Mouse (Mus musculus) midbrain, embryonic 10.5 days (tissue): ENCODE data around the gene Eml1. TPM values are rescaled to one million over a fixed set of nuclear protein-coding genes. Genes with fewer than 3 reads are reported as not detected.

Experiments
- DNase-seq: peaks from one replicate; pipeline ENCODE4 v3.0.0-alpha.2; 2017; ENCODE audit warnings: low spot score
- H3K27ac ChIP-seq: fragments of 300-500 bp; sonication (generic); replicated peaks from 2 replicates; pipeline ENCODE4 v1.5.1; 2016; ENCODE audit warnings: mild to moderate bottlenecking
- H3K27me3 ChIP-seq: fragments of 300-500 bp; sonication (generic); 2 replicates; pipeline ENCODE4 v1.6.1; 2016; ENCODE audit warnings: low read depth, mild to moderate bottlenecking; ENCODE audit not compliant: poor library complexity, severe bottlenecking
- H3K36me3 ChIP-seq: fragments of 300-500 bp; sonication (generic); 2 replicates; pipeline ENCODE4 v1.6.1; 2016; ENCODE audit warnings: mild to moderate bottlenecking, moderate library complexity
- H3K4me1 ChIP-seq: fragments of 300-500 bp; sonication (generic); 2 replicates; pipeline ENCODE4 v1.6.1; 2016
- H3K4me3 ChIP-seq: fragments of 300-500 bp; sonication (generic); 2 replicates; pipeline ENCODE4 v1.5.1; 2016; ENCODE audit warnings: mild to moderate bottlenecking, moderate library complexity
- H3K9me3 ChIP-seq: fragments of 300-500 bp; sonication (generic); replicated peaks from 2 replicates; pipeline ENCODE4 v1.6.1; 2016; ENCODE audit warnings: mild to moderate bottlenecking
- WGBS: fragments of 180-500 bp; shearing (Covaris S2); methylation state at CpG from one replicate; pipeline ENCODE4 v1.1.7; 2016; 5-methylcytosine and 5-hydroxymethylcytosine counted together
- polyA plus RNA-seq: library from polyadenylated mRNA; unstranded; fragments of >200 nt; fragmentation: Nextera tagmentation; extraction: Ambion mirVana; gene quantifications from 2 replicates; pipeline ENCODE4 v1.2.1, GENCODE M21; 2016

Eml1 gene
- polyA plus RNA-seq, 1 experiment from 2014 or later: 121 TPM

- DNase-seq: no peak
- no peaks in the 10 kb centered on the region for H3K27me3 ChIP-seq
- no peak overlapping the region for H3K4me3 ChIP-seq
- peaks cover 31% of the 10 kb centered on the region for H3K4me1 ChIP-seq
- 0 out of 2 replicates have a peak overlapping the region, but pooled peaks have one; percentile 14 for H3K27ac ChIP-seq
- 67% methylated on average over 16 of the region's 16 CpGs for WGBS
- H3K36me3 ChIP-seq: peaks cover 16% of the 10 kb centered on the region
- H3K9me3 ChIP-seq: no peaks in the 10 kb centered on the region
Observed at GRCm38 (mm10) chr12:108452151-108452874, 81.6 kb downstream of the Eml1 start.

GRCm38 (mm10) chr12:108453561-108454044, 82.8 kb downstream of the Eml1 start:
- DNase-seq: no peak
- no peak overlapping the region for H3K27ac ChIP-seq
- H3K9me3 ChIP-seq: no peaks in the 10 kb centered on the region; the same call in 1 of the 2 replicates
- H3K4me3 ChIP-seq: no peak overlapping the region
- WGBS: 86% methylated on average over 8 of the region's 8 CpGs
- peaks cover 31% of the 10 kb centered on the region for H3K4me1 ChIP-seq
- H3K27me3 ChIP-seq: no peaks in the 10 kb centered on the region
- peaks cover 28% of the 10 kb centered on the region for H3K36me3 ChIP-seq

GRCm38 (mm10) chr12:108455004-108455403, 84.2 kb downstream of the Eml1 start:
- no peak for DNase-seq
- no peak overlapping the region for H3K4me3 ChIP-seq
- H3K27me3 ChIP-seq: no peaks in the 10 kb centered on the region
- peaks cover 31% of the 10 kb centered on the region for H3K4me1 ChIP-seq
- WGBS: 85% methylated on average over 4 of the region's 4 CpGs
- no peak overlapping the region for H3K27ac ChIP-seq
- H3K36me3 ChIP-seq: peaks cover 33% of the 10 kb centered on the region
- no peaks in the 10 kb centered on the region; the same call in 1 of the 2 replicates for H3K9me3 ChIP-seq

- H3K4me3 ChIP-seq: no peak overlapping the region
- H3K9me3 ChIP-seq: peaks cover 6% of the 10 kb centered on the region; the same call in 1 of the 2 replicates
- H3K4me1 ChIP-seq: 0 out of 2 replicates have a peak, but pooled peaks cover 3% of the 10 kb centered on the region
- H3K27me3 ChIP-seq: no peaks in the 10 kb centered on the region
- no peak overlapping the region for H3K27ac ChIP-seq
- DNase-seq: no peak
- 91% methylated on average over 1 of the region's 1 CpGs for WGBS
- peaks cover 71% of the 10 kb centered on the region for H3K36me3 ChIP-seq
Observed at GRCm38 (mm10) chr12:108472898-108473297, 102.1 kb downstream of the Eml1 start.

- 80% methylated on average over 3 of the region's 3 CpGs for WGBS
- Histone ChIP-seq H3K27me3 (no peaks in the 10 kb centered on the region), H3K36me3 (peaks cover 61% of the 10 kb centered on the region), H3K27ac (no peak overlapping the region), H3K4me1 (peaks cover 13% of the 10 kb centered on the region), H3K4me3 (no peak overlapping the region), H3K9me3 (peaks cover 6% of the 10 kb centered on the region; the same call in 1 of the 2 replicates)
- no peak for DNase-seq
Observed at GRCm38 (mm10) chr12:108474440-108474839, 103.7 kb downstream of the Eml1 start.

GRCm38 (mm10) chr12:108478714-108479113, 108.0 kb downstream of the Eml1 start:
- Histone ChIP-seq H3K27me3 (no peaks in the 10 kb centered on the region; the same call in 1 of the 2 replicates), H3K9me3 (peaks cover 6% of the 10 kb centered on the region; the same call in 1 of the 2 replicates), H3K27ac (no peak overlapping the region), H3K36me3 (peaks cover 38% of the 10 kb centered on the region), H3K4me1 (peaks cover 52% of the 10 kb centered on the region), H3K4me3 (no peak overlapping the region)
- 74% methylated on average over 5 of the region's 5 CpGs for WGBS
- DNase-seq: no peak

- Histone ChIP-seq H3K27ac (peak overlapping the region; percentile 78), H3K27me3 (no peaks in the 10 kb centered on the region; the same call in 1 of the 2 replicates), H3K9me3 (peaks cover 6% of the 10 kb centered on the region; the same call in 1 of the 2 replicates), H3K4me1 (peaks cover 66% of the 10 kb centered on the region), H3K36me3 (peaks cover 25% of the 10 kb centered on the region), H3K4me3 (peak overlapping the region; percentile 16; the same call in 1 of the 2 replicates)
- WGBS: 4% methylated on average over 9 of the region's 9 CpGs
- DNase-seq: no peak
Observed at GRCm38 (mm10) chr12:108480704-108481365, 110.1 kb downstream of the Eml1 start.

GRCm38 (mm10) chr12:108489076-108489475, 118.3 kb downstream of the Eml1 start:
- Histone ChIP-seq H3K27ac (no peak overlapping the region), H3K36me3 (peaks cover 20% of the 10 kb centered on the region), H3K4me3 (no peak overlapping the region), H3K4me1 (peaks cover 50% of the 10 kb centered on the region), H3K27me3 (no peaks in the 10 kb centered on the region), H3K9me3 (no peaks in the 10 kb centered on the region)
- 89% methylated on average over 5 of the region's 5 CpGs for WGBS
- no peak for DNase-seq

GRCm38 (mm10) chr12:108489741-108490140, 119.0 kb downstream of the Eml1 start:
- H3K4me3 ChIP-seq: no peak overlapping the region
- H3K9me3 ChIP-seq: no peaks in the 10 kb centered on the region
- peaks cover 47% of the 10 kb centered on the region for H3K4me1 ChIP-seq
- H3K27me3 ChIP-seq: no peaks in the 10 kb centered on the region
- WGBS: 41% methylated on average over 2 of the region's 2 CpGs
- no peak for DNase-seq
- H3K36me3 ChIP-seq: peaks cover 19% of the 10 kb centered on the region
- H3K27ac ChIP-seq: 0 out of 2 replicates have a peak overlapping the region, but pooled peaks have one; percentile 72

GRCm38 (mm10) chr12:108490336-108490735, 119.6 kb downstream of the Eml1 start:
- no peaks in the 10 kb centered on the region for H3K27me3 ChIP-seq
- peaks cover 17% of the 10 kb centered on the region for H3K36me3 ChIP-seq
- peak overlapping the region; percentile 72 for H3K27ac ChIP-seq
- H3K4me1 ChIP-seq: peaks cover 43% of the 10 kb centered on the region
- DNase-seq: no peak
- WGBS: 82% methylated on average over 6 of the region's 6 CpGs
- H3K4me3 ChIP-seq: no peak overlapping the region
- H3K9me3 ChIP-seq: no peaks in the 10 kb centered on the region

- WGBS: 52% methylated on average over 7 of the region's 7 CpGs
- peak; percentile 39 for DNase-seq
- no peaks in the 10 kb centered on the region for H3K9me3 ChIP-seq
- H3K4me1 ChIP-seq: peaks cover 43% of the 10 kb centered on the region
- H3K27me3 ChIP-seq: no peaks in the 10 kb centered on the region
- H3K36me3 ChIP-seq: peaks cover 20% of the 10 kb centered on the region
- no peak overlapping the region for H3K4me3 ChIP-seq
- H3K27ac ChIP-seq: peak overlapping the region; percentile 72; the same call in 1 of the 2 replicates
Observed at GRCm38 (mm10) chr12:108490954-108491353, 120.2 kb downstream of the Eml1 start.

- DNase-seq: peak; percentile 44
- H3K36me3 ChIP-seq: peaks cover 33% of the 10 kb centered on the region
- H3K4me1 ChIP-seq: peaks cover 36% of the 10 kb centered on the region
- H3K27ac ChIP-seq: peak overlapping the region; percentile 14; the same call in 1 of the 2 replicates
- no peaks in the 10 kb centered on the region for H3K27me3 ChIP-seq
- WGBS: 22% methylated on average over 4 of the region's 4 CpGs
- no peaks in the 10 kb centered on the region for H3K9me3 ChIP-seq
- H3K4me3 ChIP-seq: no peak overlapping the region
Observed at GRCm38 (mm10) chr12:108494011-108494541, 123.3 kb downstream of the Eml1 start.
